Mouse (Mus musculus): Measurements from ENCODE around the gene Nmrk2.

GRCm38 (mm10) chr10:81232580-81233225, 30.9 kb upstream of the Nmrk2 start, which contains the start of gene Zfr2:
- TF ChIP-seq CTCF (IDR thresholded peaks at IDR 0.05; ENCODE audit: borderline replicate concordance, control insufficient read depth, extremely low read depth, insufficient read depth, low read length, poor library complexity): no peak
- TF ChIP-seq POLR2A (IDR thresholded peaks at IDR 0.05; ENCODE audit: control insufficient read depth, extremely low read depth, insufficient read depth, low read length, poor library complexity): peak; percentile 33; the same call in 1 of the 2 replicates

All from thymus, adult 2 months (tissue).